Mouse (Mus musculus): ENCODE results near the gene Hip1r.

- no peak for TF ChIP-seq CTCF (IDR thresholded peaks at IDR 0.05; ENCODE audit: low read depth, low read length)
- TF ChIP-seq GATA2 (IDR thresholded peaks at IDR 0.05; ENCODE audit: borderline replicate concordance, low read depth, low read length) = no peak
- TF ChIP-seq TAL1 (conservative IDR thresholded peaks at IDR 0.05; ENCODE audit: low read depth, low read length) = no peak
Measured at GRCm38 (mm10) chr5:124036341-124036740, 62.9 kb downstream of the Hip1r start.
